Mouse (Mus musculus): ENCODE data around the gene Ldhc.
"Not testable (repeated sequence)": the region's sequence is repeated elsewhere in the genome, so short reads cannot be mapped to it uniquely, and the experiment has no call there.

The Ldhc gene

GRCm38 (mm10) chr7:46860996-46861395, at the start of gene Ldhc:
Gene Ldhc (plus strand): TSS chr7:46861203.
- DNase-seq = no peak

GRCm38 (mm10) chr7:46814012-46814411, 47.0 kb upstream of the Ldhc start:
- no peak for DNase-seq

- DNase-seq = not testable (repeated sequence)
These were observed 39.9 kb upstream of the Ldhc start for GRCm38 (mm10) chr7:46820876-46821632.

GRCm38 (mm10) chr7:46827046-46827802, 33.8 kb upstream of the Ldhc start:
- DNase-seq = no peak

- DNase-seq = no peak
These were observed 33.2 kb upstream of the Ldhc start for GRCm38 (mm10) chr7:46827803-46828184.

GRCm38 (mm10) chr7:46829911-46830310, 31.1 kb upstream of the Ldhc start:
- DNase-seq = no peak

- DNase-seq = no peak
These were observed 30.0 kb upstream of the Ldhc start for GRCm38 (mm10) chr7:46830799-46831590.

GRCm38 (mm10) chr7:46831693-46832092, 29.3 kb upstream of the Ldhc start:
- DNase-seq = no peak

- DNase-seq = not testable (repeated sequence)
These were observed 28.7 kb upstream of the Ldhc start for GRCm38 (mm10) chr7:46832112-46832810.

- no peak for DNase-seq
These were observed 27.7 kb upstream of the Ldhc start for GRCm38 (mm10) chr7:46833266-46833665.

GRCm38 (mm10) chr7:46833670-46834255, 27.2 kb upstream of the Ldhc start:
- DNase-seq = no peak

- no peak for DNase-seq
These were observed 25.9 kb upstream of the Ldhc start for GRCm38 (mm10) chr7:46834994-46835610.

- DNase-seq = no peak
These were observed 24.6 kb upstream of the Ldhc start for GRCm38 (mm10) chr7:46836357-46836756.

- no peak for DNase-seq
These were observed 23.9 kb upstream of the Ldhc start for GRCm38 (mm10) chr7:46837073-46837472.

- DNase-seq = peak; percentile 35
These were observed 22.8 kb upstream of the Ldhc start for GRCm38 (mm10) chr7:46838104-46838671.

- peak; percentile 71 for DNase-seq
These were observed 22.1 kb upstream of the Ldhc start for GRCm38 (mm10) chr7:46838891-46839302.

GRCm38 (mm10) chr7:46839446-46839845, 21.6 kb upstream of the Ldhc start:
- no peak for DNase-seq

- no peak for DNase-seq
These were observed 21.1 kb upstream of the Ldhc start for GRCm38 (mm10) chr7:46839861-46840260.

- DNase-seq = no peak
These were observed 20.7 kb upstream of the Ldhc start for GRCm38 (mm10) chr7:46840326-46840725.

- DNase-seq = no peak
These were observed 20.0 kb upstream of the Ldhc start, which contains the start of gene Ldha for GRCm38 (mm10) chr7:46840787-46841525. Gene Ldha (plus strand): TSS chr7:46841475.

GRCm38 (mm10) chr7:46842278-46842677, 18.7 kb upstream of the Ldhc start:
- DNase-seq = no peak

Measured in right cerebral cortex, postnatal 14 days (tissue).